Mouse (Mus musculus) spleen, adult 10 weeks (tissue): ENCODE measurements around the gene Hist1h2af. TPM values are rescaled to one million over a fixed set of nuclear protein-coding genes. Genes with fewer than 3 reads are reported as not detected.

Experiments
- polyA plus RNA-seq: library from polyadenylated mRNA; stranded (reverse); fragments of 350-450 nt; fragmentation: Illumina TruSeq; extraction: RNeasy Lipid Tissue Mini Kit (QIAGEN cat#74804); gene quantifications from one replicate; pipeline ENCODE4 v1.2.3, GENCODE M21; 2015; ENCODE audit warnings: low replicate concordance; ENCODE audit not compliant: insufficient read depth

Gene Hist1h2af
- not detected for polyA plus RNA-seq

DNA sequence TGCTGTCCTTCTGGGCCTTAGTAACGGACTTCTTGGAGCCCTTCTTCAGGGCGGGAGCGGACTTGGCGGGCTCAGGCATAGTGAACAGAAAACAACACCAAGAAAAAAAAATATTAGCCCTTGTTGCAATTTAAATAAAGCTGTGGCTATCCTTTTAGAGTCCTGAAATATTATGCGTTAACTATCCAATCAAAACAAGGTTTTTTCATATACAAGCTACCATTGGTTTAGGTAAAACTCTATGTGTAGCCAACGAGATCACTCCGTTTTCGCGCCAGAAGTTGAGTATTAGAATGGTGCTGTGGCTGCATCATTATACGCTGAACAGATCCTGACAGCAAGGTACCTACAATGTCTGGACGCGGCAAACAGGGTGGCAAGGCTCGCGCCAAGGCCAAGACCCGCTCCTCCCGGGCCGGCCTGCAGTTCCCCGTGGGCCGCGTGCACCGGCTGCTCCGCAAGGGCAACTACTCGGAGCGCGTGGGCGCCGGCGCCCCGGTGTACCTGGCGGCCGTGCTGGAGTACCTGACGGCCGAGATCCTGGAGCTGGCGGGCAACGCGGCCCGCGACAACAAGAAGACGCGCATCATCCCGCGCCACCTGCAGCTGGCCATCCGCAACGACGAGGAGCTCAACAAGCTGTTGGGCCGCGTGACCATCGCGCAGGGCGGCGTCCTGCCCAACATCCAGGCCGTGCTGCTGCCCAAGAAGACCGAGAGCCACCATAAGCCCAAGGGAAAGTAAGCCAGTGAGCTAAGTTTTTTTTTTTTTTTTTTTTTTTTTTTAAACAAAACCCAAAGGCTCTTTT is at the start of gene Hist1h2af:
TSS of gene Hist1h2af (plus strand) at position 347 of the 808 bp plus-strand sequence.

DNA sequence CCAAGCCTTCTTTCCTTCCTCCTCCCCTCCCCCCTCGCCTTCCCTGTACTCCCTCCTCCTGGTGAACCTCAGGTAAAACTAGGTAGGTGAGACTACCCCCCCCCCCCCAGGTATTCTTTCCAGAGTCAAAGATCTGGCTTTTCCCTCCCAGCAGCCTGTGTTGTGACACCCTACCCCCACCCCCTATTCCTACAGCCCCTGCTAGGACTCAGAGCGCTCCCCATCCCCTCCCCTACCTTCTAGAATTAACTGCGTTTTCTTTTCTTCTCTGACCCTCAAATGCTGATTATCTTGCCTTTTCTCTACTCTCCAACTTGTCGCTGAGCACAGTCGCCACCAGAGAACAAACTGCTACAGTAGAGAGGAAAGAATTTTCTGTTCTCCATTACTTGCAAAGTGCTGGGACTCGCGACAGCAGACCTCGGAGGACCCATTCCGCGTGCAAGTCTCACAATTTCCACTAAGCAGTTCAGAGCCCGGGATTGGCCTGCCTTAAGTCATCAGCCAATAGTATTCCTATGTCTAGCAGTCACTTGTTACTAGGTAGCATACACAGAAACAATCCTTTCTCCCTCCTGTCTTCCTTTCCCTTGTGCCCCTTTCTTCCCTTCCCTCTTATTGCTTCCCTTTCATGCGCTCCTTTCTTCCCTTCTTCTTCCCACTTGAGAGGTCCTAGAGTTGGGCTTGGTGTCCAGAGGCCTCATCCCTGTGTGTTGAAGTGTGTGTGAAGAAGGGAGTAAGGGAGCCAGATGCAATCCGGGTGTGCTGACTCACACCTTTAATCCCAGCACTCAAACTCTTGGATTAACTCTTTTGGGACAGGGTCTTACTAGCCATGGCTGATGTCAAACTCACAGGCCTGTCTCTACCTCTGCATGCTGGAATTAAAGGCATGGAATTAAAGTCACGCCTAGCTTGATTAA is 45.0 kb upstream of the Hist1h2af start, which contains the start of gene Btn2a2:
TSS of gene Btn2a2 (minus strand) at position 458 of the 923 bp plus-strand sequence.

DNA sequence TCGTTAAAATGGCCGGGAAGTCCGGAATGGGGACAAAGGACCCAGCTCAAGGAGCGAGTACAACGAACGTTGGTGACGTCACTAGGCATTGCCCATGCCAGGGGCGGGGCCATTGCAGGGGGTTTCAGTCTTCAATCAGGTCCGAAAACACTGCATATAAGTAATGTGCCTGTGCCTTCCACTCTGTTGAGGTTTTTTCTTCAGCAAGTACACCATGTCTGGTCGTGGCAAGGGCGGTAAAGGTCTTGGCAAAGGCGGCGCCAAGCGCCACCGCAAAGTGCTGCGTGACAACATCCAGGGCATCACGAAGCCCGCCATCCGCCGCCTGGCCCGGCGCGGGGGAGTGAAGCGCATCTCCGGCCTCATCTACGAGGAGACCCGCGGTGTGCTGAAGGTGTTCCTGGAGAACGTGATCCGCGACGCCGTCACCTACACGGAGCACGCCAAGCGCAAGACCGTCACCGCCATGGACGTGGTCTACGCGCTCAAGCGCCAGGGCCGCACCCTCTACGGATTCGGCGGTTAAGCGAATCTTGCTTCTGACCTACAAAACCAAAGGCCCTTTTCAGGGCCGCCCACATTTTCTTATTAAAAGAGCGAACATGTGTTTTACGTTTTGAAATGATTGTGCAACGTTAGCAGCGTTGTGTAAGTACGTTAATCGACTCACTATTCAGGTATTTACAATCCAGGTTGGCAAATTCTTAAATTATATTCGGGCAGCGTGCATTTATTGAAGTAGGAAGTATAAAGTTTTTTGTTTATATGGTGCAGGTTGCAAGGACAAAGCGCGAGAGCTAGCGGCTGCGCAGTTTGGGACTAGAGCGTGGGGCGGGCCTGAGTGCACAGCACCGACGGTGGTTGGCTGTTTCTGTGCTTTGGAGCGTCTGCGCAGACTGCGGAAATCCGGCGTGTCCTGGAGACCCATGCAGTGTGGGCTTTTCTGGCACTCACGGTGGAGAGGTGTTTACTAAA is 2.5 kb upstream of the Hist1h2af start, which contains the start of gene Hist1h4h:
TSS of gene Hist1h4h (plus strand) at position 150 of the 975 bp plus-strand sequence.

DNA sequence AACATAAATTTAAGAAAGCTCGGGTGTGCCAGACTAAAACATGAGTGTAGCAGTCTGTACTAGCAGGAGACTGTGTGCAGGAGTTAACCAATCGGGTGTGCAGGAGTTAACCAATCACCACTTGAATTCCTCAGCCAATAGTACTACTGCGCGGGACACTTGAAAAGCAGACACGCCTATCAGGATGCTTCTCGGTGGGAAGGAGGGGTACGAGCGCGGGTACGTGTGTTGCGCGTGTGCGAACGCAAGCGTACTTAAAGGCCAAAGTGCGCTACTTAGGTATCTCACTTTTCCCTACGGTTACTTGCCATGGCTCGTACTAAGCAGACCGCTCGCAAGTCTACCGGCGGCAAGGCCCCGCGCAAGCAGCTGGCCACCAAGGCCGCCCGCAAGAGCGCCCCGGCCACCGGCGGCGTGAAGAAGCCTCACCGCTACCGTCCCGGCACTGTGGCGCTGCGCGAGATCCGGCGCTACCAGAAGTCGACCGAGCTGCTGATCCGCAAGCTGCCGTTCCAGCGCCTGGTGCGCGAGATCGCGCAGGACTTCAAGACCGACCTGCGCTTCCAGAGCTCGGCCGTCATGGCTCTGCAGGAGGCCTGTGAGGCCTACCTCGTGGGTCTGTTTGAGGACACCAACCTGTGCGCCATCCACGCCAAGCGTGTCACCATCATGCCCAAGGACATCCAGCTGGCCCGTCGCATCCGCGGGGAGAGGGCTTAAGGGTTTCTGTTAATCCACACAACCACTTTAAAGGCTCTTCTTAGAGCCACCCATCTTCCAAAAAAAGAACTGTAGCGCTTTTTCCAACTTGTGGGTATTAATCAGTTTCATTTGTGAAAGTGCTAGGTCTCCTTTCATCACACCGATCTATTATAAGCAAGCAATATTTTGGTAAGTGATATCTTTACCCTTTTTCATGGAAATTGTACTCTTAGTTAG is 1.7 kb downstream of the Hist1h2af start, which contains the start of gene Hist1h3g:
TSS of gene Hist1h3g (plus strand) at position 286 of the 939 bp plus-strand sequence.

DNA sequence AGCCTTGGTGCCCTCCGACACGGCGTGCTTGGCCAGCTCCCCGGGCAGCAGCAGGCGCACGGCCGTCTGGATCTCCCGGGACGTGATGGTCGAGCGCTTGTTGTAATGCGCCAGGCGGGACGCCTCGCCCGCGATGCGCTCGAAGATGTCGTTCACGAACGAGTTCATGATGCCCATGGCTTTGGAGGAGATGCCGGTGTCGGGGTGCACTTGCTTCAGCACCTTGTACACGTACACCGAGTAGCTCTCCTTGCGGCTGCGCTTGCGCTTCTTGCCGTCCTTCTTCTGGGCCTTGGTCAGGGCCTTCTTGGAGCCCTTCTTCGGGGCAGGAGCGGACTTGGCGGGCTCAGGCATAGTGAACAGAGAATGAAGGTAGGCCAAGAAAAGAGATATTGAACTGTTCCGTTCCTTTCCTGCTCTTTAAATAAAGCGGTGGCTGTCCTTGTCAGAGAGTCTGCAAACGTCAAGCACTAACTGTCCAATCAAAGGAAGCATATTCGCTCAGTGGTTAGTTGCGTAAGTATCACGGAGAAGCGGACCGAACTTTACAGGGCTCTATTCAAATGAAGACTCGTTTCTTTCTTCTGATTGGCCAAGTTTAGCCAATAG is 9.4 kb downstream of the Hist1h2af start, which contains the start of gene Hist1h2bh:
TSS of gene Hist1h2bh (minus strand) at position 394 of the 609 bp plus-strand sequence.

DNA sequence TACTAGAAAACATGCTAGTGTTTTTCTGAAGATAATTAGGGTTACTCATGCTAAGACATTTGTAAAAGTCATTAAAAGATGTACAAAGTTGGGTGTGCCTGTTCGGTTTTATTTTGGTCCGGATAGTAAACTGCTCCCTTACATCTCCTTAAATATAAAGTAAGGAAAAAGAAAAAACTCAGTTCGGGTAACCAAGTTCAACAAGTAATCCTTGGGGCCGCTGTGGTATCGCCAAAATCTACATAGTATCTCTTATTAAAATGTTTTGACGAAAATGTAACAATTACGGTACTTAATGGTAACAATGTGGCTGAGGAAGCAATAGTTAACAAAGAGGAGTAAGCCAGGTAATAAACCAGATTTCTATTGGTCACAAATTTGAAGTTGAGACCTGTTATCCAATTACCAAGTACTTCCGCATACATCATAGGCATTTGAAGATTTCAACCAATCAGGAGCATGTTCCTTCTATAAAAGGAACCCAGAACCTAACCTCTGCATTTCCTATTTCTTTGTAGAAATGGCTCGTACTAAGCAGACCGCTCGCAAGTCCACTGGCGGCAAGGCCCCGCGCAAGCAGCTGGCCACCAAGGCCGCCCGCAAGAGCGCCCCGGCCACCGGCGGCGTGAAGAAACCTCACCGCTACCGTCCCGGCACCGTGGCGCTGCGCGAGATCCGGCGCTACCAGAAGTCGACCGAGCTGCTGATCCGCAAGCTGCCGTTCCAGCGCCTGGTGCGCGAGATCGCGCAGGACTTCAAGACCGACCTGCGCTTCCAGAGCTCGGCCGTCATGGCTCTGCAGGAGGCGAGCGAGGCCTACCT is 10.5 kb downstream of the Hist1h2af start, which contains the start of gene Hist1h3f:
TSS of gene Hist1h3f (plus strand) at position 88 of the 822 bp plus-strand sequence.

DNA sequence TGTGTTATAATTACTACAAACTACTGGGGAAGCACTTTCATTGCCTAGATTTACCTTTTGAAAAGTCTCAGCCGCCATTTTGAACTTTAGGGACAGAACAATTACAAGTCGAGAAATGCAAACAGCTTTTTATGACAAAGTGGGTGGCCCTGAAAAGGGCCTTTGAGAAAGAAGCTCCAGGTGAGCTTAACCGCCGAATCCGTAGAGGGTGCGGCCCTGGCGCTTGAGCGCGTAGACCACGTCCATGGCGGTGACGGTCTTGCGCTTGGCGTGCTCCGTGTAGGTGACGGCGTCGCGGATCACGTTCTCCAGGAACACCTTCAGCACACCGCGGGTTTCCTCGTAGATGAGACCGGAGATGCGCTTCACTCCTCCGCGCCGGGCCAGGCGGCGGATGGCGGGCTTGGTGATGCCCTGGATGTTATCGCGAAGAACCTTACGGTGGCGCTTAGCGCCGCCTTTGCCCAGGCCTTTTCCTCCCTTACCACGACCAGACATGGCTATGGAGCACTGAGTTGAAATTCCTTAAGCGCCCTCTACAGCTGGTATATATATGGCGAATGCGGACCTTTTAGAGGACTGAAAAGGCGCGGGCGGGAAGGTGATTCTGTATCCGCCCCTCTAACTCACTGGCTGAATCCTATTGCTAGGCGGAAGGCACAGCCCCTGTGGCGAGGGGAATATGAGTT is 17.6 kb downstream of the Hist1h2af start, which contains the start of gene Hist1h4f:
TSS of gene Hist1h4f (minus strand) at position 503 of the 689 bp plus-strand sequence.

DNA sequence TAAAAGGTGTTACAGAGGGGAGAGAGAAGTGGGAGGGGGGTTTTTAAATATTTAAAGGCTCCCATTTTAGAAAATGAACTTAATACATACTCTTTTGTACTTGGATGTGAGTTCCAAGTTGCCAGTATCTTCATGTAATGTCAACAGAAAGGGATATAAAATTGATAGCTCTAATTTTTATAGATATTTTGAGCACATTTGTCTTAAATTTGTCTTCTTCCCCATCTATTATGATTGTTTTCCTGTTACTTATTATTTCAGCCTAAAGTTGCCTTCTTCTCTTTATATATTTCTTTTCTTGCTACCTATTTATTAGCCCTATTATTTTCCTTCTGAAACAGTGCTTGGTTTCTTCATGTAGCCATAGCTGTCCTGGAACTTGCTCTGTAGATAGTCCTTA is 19.3 kb downstream of the Hist1h2af start, which contains the start of gene Hist1h1d:
TSS of gene Hist1h1d (plus strand) at position 301 of the 400 bp plus-strand sequence.

DNA sequence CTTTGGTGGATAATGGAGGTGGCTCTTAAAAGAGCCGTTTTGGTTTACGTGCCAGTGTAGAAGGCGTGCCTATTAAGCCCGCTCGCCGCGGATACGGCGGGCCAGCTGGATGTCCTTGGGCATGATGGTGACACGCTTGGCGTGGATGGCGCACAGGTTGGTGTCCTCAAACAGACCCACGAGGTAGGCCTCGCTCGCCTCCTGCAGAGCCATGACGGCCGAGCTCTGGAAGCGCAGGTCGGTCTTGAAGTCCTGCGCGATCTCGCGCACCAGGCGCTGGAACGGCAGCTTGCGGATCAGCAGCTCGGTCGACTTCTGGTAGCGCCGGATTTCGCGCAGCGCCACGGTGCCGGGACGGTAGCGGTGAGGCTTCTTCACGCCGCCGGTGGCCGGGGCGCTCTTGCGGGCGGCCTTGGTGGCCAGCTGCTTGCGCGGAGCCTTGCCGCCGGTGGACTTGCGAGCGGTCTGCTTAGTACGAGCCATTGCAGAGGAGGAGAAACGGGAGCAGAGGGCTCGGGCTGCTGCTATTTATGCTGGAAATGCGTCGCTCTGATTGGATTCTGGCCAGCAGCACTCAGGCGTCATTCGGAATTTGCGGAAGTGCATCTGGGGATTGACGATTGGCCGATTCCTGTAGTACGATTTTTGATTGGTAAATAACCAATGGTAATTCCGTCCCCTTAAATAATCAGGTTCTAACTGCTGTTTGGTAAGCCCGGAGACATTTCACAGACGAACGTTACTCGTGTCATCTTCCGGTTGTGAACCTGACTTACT is 28.4 kb downstream of the Hist1h2af start, which contains the start of gene Hist1h3e:
TSS of gene Hist1h3e (minus strand) at position 487 of the 777 bp plus-strand sequence.

DNA sequence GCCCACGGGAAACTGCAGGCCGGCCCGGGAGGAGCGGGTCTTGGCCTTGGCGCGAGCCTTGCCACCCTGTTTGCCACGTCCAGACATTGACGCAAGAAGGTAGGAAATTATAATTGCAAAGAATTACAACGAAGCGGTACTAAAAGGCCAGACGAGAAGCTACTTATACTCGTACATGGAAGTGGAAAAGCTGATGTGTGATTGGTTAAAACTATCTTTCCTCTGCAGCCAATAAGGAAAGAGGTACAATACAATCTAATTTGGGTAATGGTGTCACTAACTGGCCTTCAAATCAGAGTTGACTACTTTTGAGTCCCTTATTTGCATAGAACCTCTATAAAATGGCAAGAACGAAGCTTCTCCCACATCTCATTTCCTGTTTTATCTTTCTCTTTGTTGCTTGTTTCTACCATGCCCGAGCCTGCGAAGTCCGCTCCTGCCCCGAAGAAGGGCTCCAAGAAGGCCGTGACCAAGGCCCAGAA is 37.4 kb downstream of the Hist1h2af start, which contains the start of the genes Hist1h2ae and Hist1h2bg:
TSS of gene Hist1h2ae (minus strand) at position 199 of the 482 bp plus-strand sequence.
TSS of gene Hist1h2bg (plus strand) at position 375 of the 482 bp plus-strand sequence.

DNA sequence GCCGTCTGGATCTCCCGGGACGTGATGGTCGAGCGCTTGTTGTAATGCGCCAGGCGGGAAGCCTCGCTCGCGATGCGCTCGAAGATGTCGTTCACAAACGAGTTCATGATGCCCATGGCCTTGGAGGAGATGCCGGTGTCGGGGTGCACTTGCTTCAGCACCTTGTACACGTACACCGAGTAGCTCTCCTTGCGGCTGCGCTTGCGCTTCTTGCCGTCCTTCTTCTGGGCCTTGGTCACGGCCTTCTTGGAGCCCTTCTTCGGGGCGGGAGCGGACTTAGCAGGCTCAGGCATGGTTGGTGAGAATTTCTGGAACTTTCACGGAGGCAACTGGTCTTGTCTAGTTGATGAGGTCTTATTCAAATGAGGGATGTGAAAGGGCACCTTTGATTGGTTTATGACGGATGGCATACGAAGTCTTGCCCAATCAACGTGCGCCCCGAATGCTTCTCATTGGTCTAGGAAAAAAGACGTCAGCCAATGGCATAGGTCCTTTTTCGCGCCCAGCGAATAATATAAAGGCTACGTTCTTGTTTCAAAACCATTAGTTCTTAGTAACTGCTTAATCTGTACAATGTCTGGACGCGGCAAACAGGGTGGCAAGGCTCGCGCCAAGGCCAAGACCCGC is 40.3 kb downstream of the Hist1h2af start, which contains the start of the genes Hist1h2bf and Hist1h2ad:
TSS of gene Hist1h2bf (minus strand) at position 299 of the 627 bp plus-strand sequence.
TSS of gene Hist1h2ad (plus strand) at position 484 of the 627 bp plus-strand sequence.

DNA sequence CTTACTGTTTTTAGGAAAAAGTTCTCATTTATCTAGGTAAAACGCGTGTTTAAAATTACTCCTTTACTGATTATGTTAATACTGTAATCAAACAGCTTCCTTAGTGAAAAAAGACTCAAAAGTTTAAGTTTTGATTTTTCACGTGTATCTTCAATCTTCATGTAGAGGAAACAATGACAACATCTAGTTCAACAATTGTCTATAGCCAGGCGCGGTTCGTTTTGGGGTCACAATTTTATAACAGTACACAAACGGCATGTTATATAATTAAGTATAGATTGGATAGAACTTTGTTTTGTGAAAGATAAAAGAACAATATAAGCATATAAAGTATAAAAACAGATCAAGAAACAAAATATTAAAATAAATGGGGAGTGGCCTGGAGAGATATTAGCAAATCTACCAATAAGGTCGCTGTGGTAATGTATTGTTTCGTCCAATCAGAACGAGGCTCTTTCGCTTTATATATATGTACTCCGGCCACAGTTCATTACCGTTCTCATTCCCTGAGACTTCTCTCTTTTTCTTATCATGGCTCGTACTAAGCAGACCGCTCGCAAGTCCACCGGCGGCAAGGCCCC is 41.7 kb downstream of the Hist1h2af start, which contains the start of gene Hist1h3d:
TSS of gene Hist1h3d (plus strand) at position 493 of the 581 bp plus-strand sequence.

DNA sequence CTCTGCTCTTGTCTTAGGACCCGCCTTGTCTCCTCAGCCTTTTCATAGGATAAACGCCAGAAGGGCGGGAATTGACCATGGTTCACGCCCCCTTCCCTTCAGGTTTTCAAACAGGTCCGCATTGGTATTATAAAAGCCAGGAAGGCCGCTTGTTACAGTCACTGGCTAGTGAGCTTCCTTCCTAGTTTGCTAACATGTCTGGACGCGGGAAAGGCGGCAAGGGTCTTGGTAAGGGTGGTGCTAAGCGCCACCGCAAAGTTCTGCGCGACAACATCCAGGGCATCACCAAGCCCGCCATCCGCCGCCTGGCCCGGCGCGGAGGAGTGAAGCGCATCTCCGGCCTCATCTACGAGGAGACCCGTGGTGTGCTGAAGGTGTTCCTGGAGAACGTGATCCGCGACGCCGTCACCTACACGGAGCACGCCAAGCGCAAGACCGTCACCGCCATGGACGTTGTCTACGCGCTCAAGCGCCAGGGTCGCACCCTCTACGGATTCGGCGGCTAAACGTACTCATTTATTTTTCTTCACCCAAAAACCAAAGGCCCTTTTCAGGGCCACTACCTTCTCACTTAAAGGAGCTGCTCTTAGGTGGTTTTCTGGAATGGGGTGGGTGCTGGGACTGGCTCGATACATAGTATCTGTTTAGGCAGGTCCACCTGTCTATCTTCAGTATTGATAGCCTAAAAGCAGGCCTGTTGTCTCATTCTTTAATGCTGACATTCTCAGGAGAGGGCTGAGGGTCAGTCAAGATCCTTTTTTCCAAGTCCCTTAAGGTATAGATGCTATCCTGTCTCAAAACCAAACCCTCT is 47.9 kb downstream of the Hist1h2af start, which contains the start of gene Hist1h4d:
TSS of gene Hist1h4d (plus strand) at position 191 of the 811 bp plus-strand sequence.

